Mouse (Mus musculus) midbrain, postnatal 0 days (tissue): ENCODE measurements around the gene Fam71a. TPM values are rescaled to one million over a fixed set of nuclear protein-coding genes. Genes with fewer than 3 reads are reported as not detected.

Experiments
- ATAC-seq: fragments of 200-750 bp; cut with Nextera tagmentation; 2 replicates; pipeline ENCODE4 v1.8.0; 2017; ENCODE audit warnings: moderate number of reproducible peaks, mild to moderate bottlenecking, moderate TSS enrichment, moderate library complexity; ENCODE audit not compliant: low FRiP score
- DNase-seq: peaks from one replicate; pipeline ENCODE4 v3.0.0-alpha.2; 2015; ENCODE audit warnings: low spot score
- H3K27ac ChIP-seq: fragments of 300-500 bp; sonication (generic); 2 replicates; pipeline ENCODE4 v1.5.1; 2014; ENCODE audit warnings: low read depth, mild to moderate bottlenecking, low read length, mixed read lengths
- H3K27me3 ChIP-seq: fragments of 300-500 bp; sonication (generic); 2 replicates; pipeline ENCODE4 v1.6.1; 2014; ENCODE audit warnings: low read length, control low read depth, mixed read lengths; ENCODE audit not compliant: insufficient read depth
- H3K36me3 ChIP-seq: fragments of 300-500 bp; sonication (generic); 2 replicates; pipeline ENCODE4 v1.6.1; 2014; ENCODE audit warnings: low read length, control low read depth, mixed read lengths; ENCODE audit not compliant: insufficient read depth
- H3K4me1 ChIP-seq: fragments of 300-500 bp; sonication (generic); 2 replicates; pipeline ENCODE4 v1.6.1; 2014; ENCODE audit warnings: mild to moderate bottlenecking, control low read depth, antibody characterized with exemption, low read length, mixed read lengths; ENCODE audit not compliant: insufficient read depth
- H3K4me2 ChIP-seq: fragments of 300-500 bp; sonication (generic); 2 replicates; pipeline ENCODE4 v1.6.1; 2014; ENCODE audit warnings: low read depth, mild to moderate bottlenecking, low read length, mixed read lengths; ENCODE audit not compliant: poor library complexity, severe bottlenecking
- H3K4me3 ChIP-seq: fragments of 300-500 bp; sonication (generic); 2 replicates; pipeline ENCODE4 v1.5.1; 2014; ENCODE audit warnings: low read depth, mild to moderate bottlenecking, low read length, moderate library complexity
- H3K9ac ChIP-seq: fragments of 300-500 bp; sonication (generic); replicated peaks from 2 replicates; pipeline ENCODE4 v1.6.1; 2014; ENCODE audit warnings: mild to moderate bottlenecking, low read length, moderate library complexity, mixed read lengths; ENCODE audit not compliant: poor library complexity, severe bottlenecking
- H3K9me3 ChIP-seq: fragments of 300-500 bp; sonication (generic); 2 replicates; pipeline ENCODE4 v1.6.1; 2016; ENCODE audit warnings: low read length, control low read depth
- CTCF ChIP-seq: IDR thresholded peaks from 2 replicates; pipeline ENCODE4 v1.5.1; 2016; ENCODE audit warnings: antibody characterized with exemption, mild to moderate bottlenecking
- WGBS: fragments of 180-500 bp; shearing (Covaris S2); extraction: QIAGEN DNeasy Blood & Tissue Kit; methylation state at CpG from one replicate; pipeline ENCODE4 v1.1.7; 2014; 5-methylcytosine and 5-hydroxymethylcytosine counted together
- polyA plus RNA-seq: library from polyadenylated mRNA; unstranded; fragments of >200 nt; fragmentation: Nextera tagmentation; extraction: Ambion mirVana; gene quantifications from 2 replicates; pipeline ENCODE4 v1.2.1, GENCODE M21; 2015
- total RNA-seq: library from RNA; depleted of rRNA; stranded (reverse); fragments of >200 nt; gene quantifications from 2 replicates; pipeline ENCODE4 v1.2.3, GENCODE M21; 2014

Gene Fam71a
- total and polyA plus RNA-seq, 2 experiments from 2014 or later = not detected

DNA sequence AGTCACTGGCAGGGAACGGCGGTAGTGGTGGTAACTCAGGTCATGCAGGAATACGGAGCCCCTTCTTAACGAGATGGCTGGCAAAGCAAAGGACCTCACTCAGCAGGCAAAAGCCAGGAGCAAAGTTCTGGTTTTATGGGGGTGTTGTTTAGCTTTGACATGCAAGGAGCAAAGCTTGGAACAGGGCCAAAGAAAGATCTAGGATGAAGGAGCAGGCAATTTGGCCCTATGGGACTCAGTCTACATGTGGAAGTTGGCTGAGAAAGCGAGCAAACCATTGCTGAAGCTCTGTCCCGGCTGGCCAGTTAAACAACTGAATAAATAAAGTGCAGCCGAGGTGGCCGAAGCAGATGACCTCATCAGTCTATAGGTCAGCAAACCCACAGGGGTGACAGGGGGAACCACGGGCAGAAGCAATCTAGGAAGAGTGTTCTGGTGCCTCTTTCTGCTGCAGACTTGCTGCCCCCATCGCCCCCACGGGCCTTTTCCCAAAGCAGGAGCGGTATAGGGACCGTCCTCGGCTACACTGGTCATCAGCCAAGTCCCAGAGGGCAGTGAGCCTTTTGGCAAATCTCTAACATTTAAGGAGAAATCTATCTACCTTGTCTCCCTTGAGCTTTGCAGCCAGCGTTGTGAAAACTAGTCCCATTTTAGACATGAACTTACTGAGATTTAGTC is 14.0 kb upstream of the Fam71a start:
- Histone ChIP-seq H3K9me3 (no peaks in the 10 kb centered on the region), H3K27ac (no peak overlapping the region), H3K36me3 (no peaks in the 10 kb centered on the region), H3K27me3 (peaks cover 23% of the 10 kb centered on the region), H3K9ac (no peak overlapping the region), H3K4me2 (no peak overlapping the region), H3K4me3 (no peak overlapping the region), H3K4me1 (peaks cover under 1% of the 10 kb centered on the region; the same call in 1 of the 2 replicates)
- no peak for TF ChIP-seq CTCF
- DNase-seq (no peak), ATAC-seq (no peak)
- 50% methylated on average over 15 of the region's 15 CpGs for WGBS

DNA sequence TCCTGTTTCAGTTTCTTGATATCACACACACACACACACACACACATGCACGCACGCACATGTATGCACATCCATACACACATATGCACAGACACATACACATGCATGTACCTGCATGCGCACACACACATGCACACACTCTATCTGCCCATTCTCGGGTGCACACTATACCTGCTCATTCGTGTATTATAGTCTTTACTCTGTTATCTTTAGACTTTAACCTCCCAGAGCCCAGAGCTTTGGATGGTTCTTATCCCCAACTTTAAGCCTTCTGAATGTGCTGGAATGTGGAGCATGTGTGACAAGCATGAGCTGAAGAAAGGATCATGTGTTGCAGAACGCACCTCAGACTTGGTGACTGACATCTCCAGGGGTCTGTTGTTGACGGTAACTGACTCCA is 12.3 kb upstream of the Fam71a start:
- 79% methylated on average over 7 of the region's 7 CpGs for WGBS
- peaks cover 8% of the 10 kb centered on the region for H3K27me3 ChIP-seq
- ATAC-seq (no peak), DNase-seq (no peak)
- TF ChIP-seq CTCF = no peak
- no peak overlapping the region for H3K4me3 ChIP-seq
- H3K27ac ChIP-seq = no peak overlapping the region
- no peak overlapping the region for H3K4me2 ChIP-seq
- no peaks in the 10 kb centered on the region for H3K9me3 ChIP-seq
- no peaks in the 10 kb centered on the region for H3K36me3 ChIP-seq
- no peaks in the 10 kb centered on the region for H3K4me1 ChIP-seq
- H3K9ac ChIP-seq = no peak overlapping the region

DNA sequence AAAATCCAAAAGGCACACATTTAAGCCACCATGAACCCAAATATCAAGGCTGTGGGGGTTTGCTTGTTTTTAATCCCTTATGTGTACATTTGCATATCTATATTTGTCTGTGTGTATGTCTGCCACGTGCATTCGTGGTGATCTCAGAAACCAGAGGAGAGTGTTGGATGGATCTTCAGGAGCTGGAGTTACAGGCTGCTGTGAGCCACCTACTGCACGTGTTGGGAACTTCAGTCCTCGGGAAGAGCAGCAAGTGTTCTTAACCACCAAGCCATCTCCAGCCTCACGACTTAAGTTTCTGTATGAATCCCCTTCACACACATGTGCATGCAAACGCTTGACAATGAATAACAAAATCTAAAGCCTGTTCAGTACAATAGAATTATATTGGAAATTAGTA is 7.9 kb upstream of the Fam71a start:
- WGBS = 16% methylated on average over 6 of the region's 6 CpGs
- H3K4me2 ChIP-seq = no peak overlapping the region
- peak; percentile 67 for DNase-seq
- TF ChIP-seq CTCF = peak; percentile 82
- ATAC-seq = peak; percentile 62; the same call in 1 of the 2 replicates
- no peak overlapping the region for H3K4me3 ChIP-seq
- H3K36me3 ChIP-seq = no peaks in the 10 kb centered on the region
- no peaks in the 10 kb centered on the region for H3K9me3 ChIP-seq
- no peaks in the 10 kb centered on the region for H3K27me3 ChIP-seq
- no peak overlapping the region for H3K27ac ChIP-seq
- no peaks in the 10 kb centered on the region for H3K4me1 ChIP-seq
- no peak overlapping the region for H3K9ac ChIP-seq

DNA sequence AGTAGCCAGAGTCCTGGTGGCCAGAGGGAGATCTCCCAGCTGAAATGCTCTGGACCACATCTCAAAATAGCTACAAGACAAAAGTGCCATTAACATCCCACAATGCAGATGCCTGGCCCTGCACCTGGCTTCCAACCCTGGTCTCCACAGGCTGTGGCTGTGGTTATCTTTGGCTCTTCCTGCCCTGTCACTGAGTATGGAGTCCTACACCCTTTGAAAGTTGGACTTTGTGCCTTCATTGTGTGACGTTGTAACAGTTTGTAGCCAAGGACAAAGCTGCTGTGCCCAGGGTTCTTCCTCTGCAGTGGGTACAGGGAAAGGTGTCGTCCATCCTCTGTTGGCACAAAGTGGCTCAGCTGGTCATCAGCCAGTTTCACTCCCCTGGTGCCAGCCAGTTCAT is 5.8 kb upstream of the Fam71a start:
- 83% methylated on average over 2 of the region's 2 CpGs for WGBS
- no peaks in the 10 kb centered on the region for H3K36me3 ChIP-seq
- no peak for ATAC-seq

DNA sequence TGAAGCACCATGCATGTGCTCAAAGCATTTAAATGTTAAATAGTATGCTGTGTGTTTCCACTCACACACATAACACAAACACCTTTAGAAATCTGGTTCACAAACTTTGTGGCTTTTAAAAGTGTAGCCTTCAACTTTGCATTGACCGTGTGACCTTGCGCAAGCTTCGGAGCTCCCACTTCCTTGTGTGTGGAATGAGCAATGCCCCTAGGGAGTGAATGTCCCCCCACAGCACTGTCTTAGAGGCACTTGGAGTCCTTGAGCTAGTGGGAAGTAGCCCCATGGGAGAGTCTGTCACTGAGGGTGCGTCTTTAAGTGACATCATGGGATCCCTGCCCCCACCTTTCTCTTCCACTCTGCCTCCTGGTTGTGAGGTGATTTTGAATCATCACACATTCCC is 1.6 kb upstream of the Fam71a start:
- Histone ChIP-seq H3K4me1 (no peaks in the 10 kb centered on the region), H3K36me3 (no peaks in the 10 kb centered on the region), H3K4me3 (no peak overlapping the region), H3K9me3 (no peaks in the 10 kb centered on the region), H3K4me2 (no peak overlapping the region), H3K27ac (no peak overlapping the region), H3K27me3 (no peaks in the 10 kb centered on the region), H3K9ac (no peak overlapping the region)
- TF ChIP-seq CTCF = no peak
- 84% methylated on average over 4 of the region's 4 CpGs for WGBS
- DNase-seq (no peak), ATAC-seq (no peak)

More for the DNA sequence above, 5.8 kb upstream of the Fam71a start:
- H3K9ac ChIP-seq = no peak overlapping the region
- no peak overlapping the region for H3K27ac ChIP-seq
- H3K9me3 ChIP-seq = no peaks in the 10 kb centered on the region
- no peak for DNase-seq
- H3K4me2 ChIP-seq = no peak overlapping the region
- H3K4me1 ChIP-seq = no peaks in the 10 kb centered on the region
- H3K27me3 ChIP-seq = no peaks in the 10 kb centered on the region
- H3K4me3 ChIP-seq = no peak overlapping the region
- TF ChIP-seq CTCF = no peak

DNA sequence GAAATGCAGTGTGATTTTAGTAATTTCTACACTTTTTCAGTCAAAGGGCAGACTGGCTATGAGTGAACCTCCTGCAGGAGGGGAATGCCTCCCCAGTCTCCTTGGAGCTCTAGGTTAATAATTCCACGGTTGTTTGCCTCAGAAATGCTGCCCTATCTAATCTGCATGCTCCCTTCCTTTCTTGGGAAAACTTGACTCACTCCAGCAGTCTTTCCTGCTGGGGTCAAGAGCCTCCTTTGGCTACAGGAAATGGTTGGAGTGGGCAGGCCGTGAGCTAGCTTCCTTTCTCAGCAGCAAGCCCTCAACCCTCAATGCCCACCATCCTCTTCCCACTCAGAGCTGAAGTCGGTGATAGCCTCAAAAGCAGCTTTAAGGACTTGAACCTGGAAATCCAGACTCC is 10.3 kb downstream of the Fam71a start:
- no peak for ATAC-seq
- H3K4me1 ChIP-seq = no peaks in the 10 kb centered on the region
- no peak for DNase-seq
- WGBS = 69% methylated on average over 3 of the region's 3 CpGs
- H3K9ac ChIP-seq = no peak overlapping the region
- no peak overlapping the region for H3K4me3 ChIP-seq
- no peak overlapping the region for H3K4me2 ChIP-seq
- no peak overlapping the region for H3K27ac ChIP-seq
- TF ChIP-seq CTCF = no peak
- no peaks in the 10 kb centered on the region for H3K36me3 ChIP-seq
- H3K27me3 ChIP-seq = no peaks in the 10 kb centered on the region
- H3K9me3 ChIP-seq = no peaks in the 10 kb centered on the region
